Mouse (Mus musculus): Measurements from ENCODE around the gene Rhoa. TPM values are rescaled to one million over a fixed set of nuclear protein-coding genes. Genes with fewer than 3 reads are reported as not detected.

Gene Rhoa
- polyA plus RNA-seq, 1 experiment from 2014 or later, result 224 TPM

DNA sequence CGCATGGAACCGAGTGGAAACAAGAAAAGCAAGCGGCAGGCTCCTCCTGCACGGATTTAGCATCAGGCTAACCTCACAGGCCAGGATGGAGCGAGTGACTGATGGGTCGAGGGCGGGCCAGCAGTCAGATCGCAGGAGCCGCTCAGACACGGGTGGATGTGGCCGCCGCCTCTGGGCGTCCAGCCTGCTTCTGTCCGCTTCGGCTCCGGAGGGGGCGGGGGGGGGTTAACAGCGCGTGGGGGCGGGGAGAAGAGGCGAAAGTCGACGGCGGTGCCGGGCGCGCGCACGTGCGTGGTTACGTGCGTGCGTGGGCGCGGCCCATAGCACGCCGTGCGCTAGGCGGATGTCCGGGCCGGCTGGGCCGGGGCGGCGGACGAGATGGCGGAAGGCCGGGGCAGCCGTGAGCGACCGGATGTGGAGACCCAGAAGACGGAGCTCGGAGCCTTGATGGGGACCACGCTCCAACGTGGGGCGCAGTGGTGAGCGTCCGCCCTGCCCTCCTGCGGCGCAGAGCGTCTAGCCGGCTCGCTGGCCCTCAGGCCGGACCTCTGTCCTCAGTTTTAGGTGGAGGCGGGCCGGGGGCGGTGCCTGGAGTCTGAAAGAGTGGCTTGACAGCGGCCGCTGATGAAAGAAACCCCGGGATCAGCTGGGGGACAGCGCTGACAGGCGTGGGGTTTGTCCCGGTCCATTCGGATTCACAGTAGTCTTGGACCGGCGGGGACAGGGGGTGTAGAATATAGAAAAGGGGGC lies 41.8 kb downstream of the Rhoa start, which contains the start of gene Usp4:
Gene Usp4 (plus strand): TSS at position 314 of the 750 bp plus-strand sequence.
- DNase-seq (peak; percentile 98), ATAC-seq (ENCODE audit: low FRiP score, low TSS enrichment) (peak; percentile 93)
- Histone ChIP-seq H3K27ac (replicated peaks; ENCODE audit: low read depth, low read length) (peak within 1 kb of the TSS; percentile 98), H3K4me1 (ENCODE audit: control insufficient read depth, insufficient read depth, low read length) (peaks cover 22% of the 10 kb centered on the region), H3K36me3 (ENCODE audit: control insufficient read depth, insufficient read depth, low read length) (peaks cover 31% of the 10 kb centered on the region), H3K9ac (replicated peaks; ENCODE audit: low read length) (peak within 1 kb of the TSS; percentile 86), H3K4me3 (replicated peaks; ENCODE audit: low read depth, low read length) (peak within 1 kb of the TSS; percentile 88), H3K4me2 (ENCODE audit: low read length) (peak within 1 kb of the TSS; percentile 87), H3K9me3 (ENCODE audit: control insufficient read depth, low read length) (no peaks in the 10 kb centered on the region), H3K27me3 (ENCODE audit: control insufficient read depth, insufficient read depth, low read length) (no peaks in the 10 kb centered on the region)
- WGBS, result under 1% methylated on average over 74 of the region's 75 CpGs

DNA sequence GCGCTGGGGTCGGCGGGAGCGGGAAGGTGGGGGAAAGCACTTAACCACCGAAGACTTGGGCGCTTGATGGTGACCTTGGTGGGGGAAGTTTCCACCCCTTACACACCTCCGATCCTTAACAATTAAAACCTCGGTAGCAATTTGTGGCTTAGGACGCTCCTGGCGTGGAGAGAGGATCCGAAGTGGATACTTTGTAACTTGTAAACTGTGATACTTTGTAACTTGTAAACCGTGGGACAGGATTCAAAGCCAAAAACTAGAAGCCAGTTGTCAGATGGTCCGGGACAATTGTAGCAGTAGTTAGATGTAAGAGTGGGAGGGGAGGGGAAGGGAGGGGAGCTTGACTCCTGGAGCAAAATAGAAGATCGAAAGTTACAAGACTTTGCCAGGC lies 42.4 kb downstream of the Rhoa start:
- Histone ChIP-seq H3K27ac (replicated peaks; ENCODE audit: low read depth, low read length) (peak overlapping the region; percentile 98), H3K4me1 (ENCODE audit: control insufficient read depth, insufficient read depth, low read length) (peaks cover 22% of the 10 kb centered on the region), H3K27me3 (ENCODE audit: control insufficient read depth, insufficient read depth, low read length) (no peaks in the 10 kb centered on the region), H3K9ac (replicated peaks; ENCODE audit: low read length) (peak overlapping the region; percentile 86), H3K9me3 (ENCODE audit: control insufficient read depth, low read length) (no peaks in the 10 kb centered on the region), H3K4me3 (replicated peaks; ENCODE audit: low read depth, low read length) (peak overlapping the region; percentile 88), H3K4me2 (ENCODE audit: low read length) (peak overlapping the region; percentile 87), H3K36me3 (ENCODE audit: control insufficient read depth, insufficient read depth, low read length) (peaks cover 37% of the 10 kb centered on the region)
- no peak for DNase-seq
- 12% methylated on average over 14 of the region's 14 CpGs for WGBS
- no peak for ATAC-seq (ENCODE audit: low FRiP score, low TSS enrichment)

- peaks cover 51% of the 10 kb centered on the region for H3K36me3 ChIP-seq (ENCODE audit: control insufficient read depth, insufficient read depth, low read length)
- H3K27me3 ChIP-seq (ENCODE audit: control insufficient read depth, insufficient read depth, low read length), result no peaks in the 10 kb centered on the region
- no peak overlapping the region for H3K9ac ChIP-seq (replicated peaks; ENCODE audit: low read length)
- WGBS, result 94% methylated on average over 4 of the region's 4 CpGs
- DNase-seq (no peak), ATAC-seq (ENCODE audit: low FRiP score, low TSS enrichment) (no peak)
- no peak overlapping the region for H3K27ac ChIP-seq (replicated peaks; ENCODE audit: low read depth, low read length)
- H3K4me1 ChIP-seq (ENCODE audit: control insufficient read depth, insufficient read depth, low read length), result peaks cover 22% of the 10 kb centered on the region
- no peak overlapping the region for H3K4me2 ChIP-seq (ENCODE audit: low read length)
- H3K4me3 ChIP-seq (replicated peaks; ENCODE audit: low read depth, low read length), result no peak overlapping the region
- no peaks in the 10 kb centered on the region for H3K9me3 ChIP-seq (ENCODE audit: control insufficient read depth, low read length)
Measured at GRCm38 (mm10) chr9:108349727-108350126, 43.8 kb downstream of the Rhoa start.

- H3K9ac ChIP-seq (replicated peaks; ENCODE audit: low read length), result no peak overlapping the region
- DNase-seq (no peak), ATAC-seq (ENCODE audit: low FRiP score, low TSS enrichment) (no peak)
- peaks cover 98% of the 10 kb centered on the region for H3K36me3 ChIP-seq (ENCODE audit: control insufficient read depth, insufficient read depth, low read length)
- H3K4me3 ChIP-seq (replicated peaks; ENCODE audit: low read depth, low read length), result no peak overlapping the region
- H3K9me3 ChIP-seq (ENCODE audit: control insufficient read depth, low read length), result no peaks in the 10 kb centered on the region
- no peak overlapping the region for H3K4me2 ChIP-seq (ENCODE audit: low read length)
- 96% methylated on average over 9 of the region's 9 CpGs for WGBS
- H3K27me3 ChIP-seq (ENCODE audit: control insufficient read depth, insufficient read depth, low read length), result no peaks in the 10 kb centered on the region
- H3K27ac ChIP-seq (replicated peaks; ENCODE audit: low read depth, low read length), result no peak overlapping the region
- H3K4me1 ChIP-seq (ENCODE audit: control insufficient read depth, insufficient read depth, low read length), result no peaks in the 10 kb centered on the region
Measured at GRCm38 (mm10) chr9:108378234-108378633, 72.3 kb downstream of the Rhoa start.

- Histone ChIP-seq H3K9me3 (ENCODE audit: control insufficient read depth, low read length) (no peaks in the 10 kb centered on the region), H3K27ac (replicated peaks; ENCODE audit: low read depth, low read length) (no peak overlapping the region), H3K4me2 (ENCODE audit: low read length) (no peak overlapping the region), H3K36me3 (ENCODE audit: control insufficient read depth, insufficient read depth, low read length) (peaks cover 98% of the 10 kb centered on the region), H3K27me3 (ENCODE audit: control insufficient read depth, insufficient read depth, low read length) (no peaks in the 10 kb centered on the region), H3K4me3 (replicated peaks; ENCODE audit: low read depth, low read length) (no peak overlapping the region), H3K9ac (replicated peaks; ENCODE audit: low read length) (no peak overlapping the region), H3K4me1 (ENCODE audit: control insufficient read depth, insufficient read depth, low read length) (no peaks in the 10 kb centered on the region)
- ATAC-seq (ENCODE audit: low FRiP score, low TSS enrichment) (no peak), DNase-seq (no peak)
- 96% methylated on average over 5 of the region's 5 CpGs for WGBS
Measured at GRCm38 (mm10) chr9:108378736-108379135, 72.8 kb downstream of the Rhoa start.

DNA sequence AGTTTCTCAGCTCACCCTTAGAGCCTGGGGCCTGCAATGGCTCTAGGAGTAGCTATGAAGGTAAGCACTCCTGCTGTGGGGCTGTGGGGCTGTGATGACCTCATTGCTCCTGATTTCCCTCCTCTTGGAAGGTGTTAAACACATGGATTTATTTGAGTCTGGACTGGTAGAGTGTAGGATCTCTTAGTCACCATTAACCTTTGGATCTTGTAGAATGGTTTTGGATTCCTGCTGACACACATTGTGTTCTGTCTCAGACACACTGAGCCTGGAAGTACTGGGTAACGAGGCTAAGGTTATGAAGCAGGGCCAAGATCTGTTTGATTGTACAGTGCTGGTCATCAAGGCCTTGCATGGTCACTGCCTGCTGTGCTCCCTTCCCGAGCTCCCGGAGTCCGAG lies 73.4 kb downstream of the Rhoa start:
- Histone ChIP-seq H3K9me3 (ENCODE audit: control insufficient read depth, low read length) (no peaks in the 10 kb centered on the region), H3K4me3 (replicated peaks; ENCODE audit: low read depth, low read length) (no peak overlapping the region), H3K4me2 (ENCODE audit: low read length) (no peak overlapping the region), H3K36me3 (ENCODE audit: control insufficient read depth, insufficient read depth, low read length) (peaks cover 98% of the 10 kb centered on the region), H3K4me1 (ENCODE audit: control insufficient read depth, insufficient read depth, low read length) (no peaks in the 10 kb centered on the region), H3K27ac (replicated peaks; ENCODE audit: low read depth, low read length) (no peak overlapping the region), H3K27me3 (ENCODE audit: control insufficient read depth, insufficient read depth, low read length) (no peaks in the 10 kb centered on the region), H3K9ac (replicated peaks; ENCODE audit: low read length) (no peak overlapping the region)
- DNase-seq (no peak), ATAC-seq (ENCODE audit: low FRiP score, low TSS enrichment) (no peak)
- 96% methylated on average over 4 of the region's 4 CpGs for WGBS

DNA sequence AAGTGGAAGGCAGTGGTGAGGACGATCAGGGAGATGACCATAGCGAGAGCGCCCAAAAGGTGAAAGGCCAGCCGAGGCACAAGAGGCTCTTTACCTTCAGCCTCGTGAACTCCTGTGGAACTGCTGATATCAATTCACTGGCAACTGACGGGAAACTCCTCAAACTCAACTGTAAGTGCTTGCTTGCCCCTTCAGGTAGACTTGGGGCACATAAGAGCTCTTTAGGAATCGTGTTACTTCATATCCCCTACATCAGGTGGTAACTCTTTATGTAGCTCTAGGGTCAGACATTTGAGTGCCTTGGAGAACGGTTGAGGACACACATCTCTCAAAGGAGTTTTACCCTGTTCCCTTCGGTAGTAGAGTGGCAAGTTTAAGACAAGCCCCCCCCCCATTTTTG lies 75.5 kb downstream of the Rhoa start:
- H3K4me3 ChIP-seq (replicated peaks; ENCODE audit: low read depth, low read length), result no peak overlapping the region
- peaks cover 95% of the 10 kb centered on the region for H3K36me3 ChIP-seq (ENCODE audit: control insufficient read depth, insufficient read depth, low read length)
- ATAC-seq (ENCODE audit: low FRiP score, low TSS enrichment), result no peak
- H3K4me2 ChIP-seq (ENCODE audit: low read length), result no peak overlapping the region
- no peak overlapping the region for H3K9ac ChIP-seq (replicated peaks; ENCODE audit: low read length)
- no peak overlapping the region for H3K27ac ChIP-seq (replicated peaks; ENCODE audit: low read depth, low read length)
- H3K9me3 ChIP-seq (ENCODE audit: control insufficient read depth, low read length), result no peaks in the 10 kb centered on the region
- no peak for DNase-seq
- H3K27me3 ChIP-seq (ENCODE audit: control insufficient read depth, insufficient read depth, low read length), result no peaks in the 10 kb centered on the region
- 95% methylated on average over 9 of the region's 9 CpGs for WGBS
- no peaks in the 10 kb centered on the region for H3K4me1 ChIP-seq (ENCODE audit: control insufficient read depth, insufficient read depth, low read length)

DNA sequence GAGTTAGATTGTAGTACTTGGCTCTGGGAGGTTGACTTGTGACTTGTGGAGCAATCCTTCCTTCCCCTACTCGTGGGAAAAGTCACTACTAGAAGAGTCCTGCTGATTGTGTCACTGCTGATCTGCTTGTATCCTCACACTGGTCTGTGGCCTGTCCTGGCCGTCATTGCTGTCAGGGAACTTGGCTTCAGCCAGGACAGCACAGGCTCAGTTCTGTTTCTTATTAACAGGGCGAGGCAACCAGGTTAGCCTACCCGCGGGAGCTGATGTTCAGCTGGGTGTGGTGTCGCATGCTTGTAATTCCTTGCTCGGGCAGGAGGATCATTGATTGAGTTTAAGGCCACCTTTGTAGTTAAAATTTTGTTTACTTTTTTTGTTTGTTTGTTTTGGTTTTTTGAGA lies 79.1 kb downstream of the Rhoa start:
- Histone ChIP-seq H3K9ac (replicated peaks; ENCODE audit: low read length) (no peak overlapping the region), H3K27ac (replicated peaks; ENCODE audit: low read depth, low read length) (no peak overlapping the region), H3K27me3 (ENCODE audit: control insufficient read depth, insufficient read depth, low read length) (no peaks in the 10 kb centered on the region), H3K4me1 (ENCODE audit: control insufficient read depth, insufficient read depth, low read length) (no peaks in the 10 kb centered on the region), H3K4me2 (ENCODE audit: low read length) (no peak overlapping the region), H3K36me3 (ENCODE audit: control insufficient read depth, insufficient read depth, low read length) (peaks cover 94% of the 10 kb centered on the region), H3K4me3 (replicated peaks; ENCODE audit: low read depth, low read length) (no peak overlapping the region), H3K9me3 (ENCODE audit: control insufficient read depth, low read length) (no peaks in the 10 kb centered on the region)
- ATAC-seq (ENCODE audit: low FRiP score, low TSS enrichment), result no peak
- WGBS, result 87% methylated on average over 7 of the region's 7 CpGs
- no peak for DNase-seq

GRCm38 (mm10) chr9:108386816-108387215 lies 80.9 kb downstream of the Rhoa start:
- WGBS, result 90% methylated on average over 4 of the region's 4 CpGs
- no peak overlapping the region for H3K27ac ChIP-seq (replicated peaks; ENCODE audit: low read depth, low read length)
- H3K27me3 ChIP-seq (ENCODE audit: control insufficient read depth, insufficient read depth, low read length), result no peaks in the 10 kb centered on the region
- no peak overlapping the region for H3K4me3 ChIP-seq (replicated peaks; ENCODE audit: low read depth, low read length)
- H3K4me2 ChIP-seq (ENCODE audit: low read length), result no peak overlapping the region
- no peaks in the 10 kb centered on the region for H3K4me1 ChIP-seq (ENCODE audit: control insufficient read depth, insufficient read depth, low read length)
- H3K36me3 ChIP-seq (ENCODE audit: control insufficient read depth, insufficient read depth, low read length), result peaks cover 93% of the 10 kb centered on the region
- H3K9me3 ChIP-seq (ENCODE audit: control insufficient read depth, low read length), result no peaks in the 10 kb centered on the region
- no peak for ATAC-seq (ENCODE audit: low FRiP score, low TSS enrichment)
- H3K9ac ChIP-seq (replicated peaks; ENCODE audit: low read length), result no peak overlapping the region
- no peak for DNase-seq
